Mouse (Mus musculus) liver, adult 2 months (tissue): ENCODE data around the gene 0610040J01Rik. TPM values are rescaled to one million over a fixed set of nuclear protein-coding genes. Genes with fewer than 3 reads are reported as not detected.

Experiments
- DNase-seq: peaks from one replicate; pipeline ENCODE4 v3.0.0-alpha.2; 2011; ENCODE audit warnings: low read depth, low spot score; ENCODE audit errors: extremely low read depth
- H3K27ac ChIP-seq: fragments of 200-500 bp; replicated peaks from 2 replicates; pipeline ENCODE4 v1.5.1; 2012; ENCODE audit warnings: low read depth, mild to moderate bottlenecking, control low read depth, inconsistent platforms, low read length; ENCODE audit not compliant: insufficient read depth
- H3K27me3 ChIP-seq: fragments of 200-500 bp; 2 replicates; pipeline ENCODE4 v1.6.1; 2012; ENCODE audit warnings: mild to moderate bottlenecking, moderate library complexity, low read length, inconsistent platforms; ENCODE audit not compliant: control insufficient read depth, insufficient read depth
- H3K36me3 ChIP-seq: fragments of 200-500 bp; 2 replicates; pipeline ENCODE4 v1.6.1; 2012; ENCODE audit warnings: low read length, inconsistent platforms; ENCODE audit not compliant: control insufficient read depth, insufficient read depth
- H3K4me1 ChIP-seq: fragments of 200-500 bp; 2 replicates; pipeline ENCODE4 v1.6.1; 2011; ENCODE audit warnings: low read length; ENCODE audit not compliant: control insufficient read depth, insufficient read depth
- H3K4me3 ChIP-seq: fragments of 200-500 bp; 2 replicates; pipeline ENCODE4 v1.5.1; 2011; ENCODE audit warnings: low read depth, mild to moderate bottlenecking, control low read depth, low read length, moderate library complexity; ENCODE audit not compliant: insufficient read depth
- H3K79me2 ChIP-seq: fragments of 200-500 bp; 2 replicates; pipeline ENCODE4 v1.6.1; 2012; ENCODE audit warnings: inconsistent platforms, mild to moderate bottlenecking, low read length, moderate library complexity; ENCODE audit not compliant: control insufficient read depth, insufficient read depth
- H3K9ac ChIP-seq: fragments of 200-500 bp; 2 replicates; pipeline ENCODE4 v1.6.1; 2012; ENCODE audit warnings: low read depth, mild to moderate bottlenecking, control low read depth, inconsistent platforms, low read length
- CTCF ChIP-seq: fragments of 200-500 bp; IDR thresholded peaks from 2 replicates; pipeline ENCODE4 v1.5.1; 2011; ENCODE audit warnings: low read depth, low read length, control low read depth
- POLR2A ChIP-seq: fragments of 200-500 bp; IDR thresholded peaks from 2 replicates; pipeline ENCODE4 v1.6.1; 2011; ENCODE audit warnings: low read length, control low read depth; ENCODE audit not compliant: insufficient read depth; ENCODE audit errors: extremely low read depth
- WGBS: fragments of 180-500 bp; shearing (Covaris S2); methylation state at CpG from one replicate; pipeline ENCODE4 v1.1.7; 2018; 5-methylcytosine and 5-hydroxymethylcytosine counted together
- polyA plus RNA-seq: library from polyadenylated mRNA; depleted of rRNA; stranded (reverse); fragments of >200 nt; gene quantifications from 2 replicates; pipeline ENCODE4 v1.2.3, GENCODE M21; 2012
- total RNA-seq: library from RNA; depleted of rRNA; stranded (reverse); fragments of >200 nt; gene quantifications from 2 replicates; pipeline ENCODE4 v1.2.3, GENCODE M21; 2014

0610040J01Rik gene
- total and polyA plus RNA-seq, 2 experiments, result 20.9 to 32.2 TPM

DNA sequence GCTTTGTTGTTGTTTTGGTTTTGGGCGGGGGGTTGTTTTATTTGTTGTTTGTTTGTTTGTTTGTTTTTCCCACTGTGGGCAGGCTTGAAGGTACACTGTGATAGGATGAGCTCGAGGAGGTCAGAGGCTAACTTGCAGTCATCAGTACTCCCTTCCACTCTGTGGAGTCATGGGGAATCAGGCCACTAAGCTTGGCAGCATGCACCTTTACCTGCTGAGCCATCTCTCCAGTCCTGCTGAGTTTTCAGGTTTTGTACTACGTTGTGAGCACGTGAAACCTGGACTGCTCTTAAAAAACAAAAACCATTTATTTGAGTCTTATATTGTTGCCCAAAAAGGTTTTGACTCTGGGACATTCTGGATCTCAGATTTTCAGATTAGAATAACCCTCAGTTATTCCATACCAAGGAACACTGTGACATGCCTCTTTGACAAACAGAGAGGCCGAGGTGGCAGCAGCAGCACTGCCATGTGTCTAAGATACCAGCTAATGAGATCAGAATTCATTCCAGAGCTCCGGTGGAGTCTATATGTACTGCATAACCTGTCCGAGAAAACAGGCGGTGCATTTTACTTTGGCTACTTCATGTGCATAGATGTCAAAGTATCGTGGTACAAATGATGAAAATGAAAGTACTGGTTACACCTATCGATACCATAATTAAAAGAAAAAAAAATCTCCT lies 104.4 kb downstream of the 0610040J01Rik start:
- Histone ChIP-seq H3K36me3 (0 out of 2 replicates have a peak, but pooled peaks cover 1% of the 10 kb centered on the region), H3K27ac (no peak overlapping the region), H3K9ac (no peak overlapping the region), H3K4me3 (no peak overlapping the region), H3K79me2 (no peaks in the 10 kb centered on the region), H3K27me3 (no peaks in the 10 kb centered on the region), H3K4me1 (no peaks in the 10 kb centered on the region)
- no peak for TF ChIP-seq POLR2A
- TF ChIP-seq CTCF, result no peak
- no peak for DNase-seq
- 94% methylated on average over 10 of the region's 10 CpGs for WGBS

DNA sequence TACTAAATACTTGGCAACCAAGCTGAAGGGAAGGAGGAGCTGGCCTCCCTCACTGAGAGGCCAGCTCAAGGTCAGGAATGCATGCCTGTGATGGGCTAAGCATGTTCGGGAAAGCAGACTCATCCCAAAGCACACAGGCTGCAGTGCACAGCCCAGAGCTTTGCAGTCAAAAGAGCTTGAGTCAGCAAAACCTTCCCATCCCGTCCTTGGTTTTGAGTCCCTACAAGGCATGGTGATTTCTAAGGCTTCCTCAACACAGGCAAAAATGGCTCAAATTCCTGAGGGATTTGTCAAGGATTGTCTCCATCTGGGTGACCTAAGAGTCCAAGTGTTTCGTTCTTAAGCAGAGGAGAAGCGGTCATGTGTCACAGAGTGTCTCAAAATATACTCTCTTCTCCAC lies 106.0 kb downstream of the 0610040J01Rik start:
- DNase-seq, result no peak
- peaks cover 3% of the 10 kb centered on the region; the same call in 1 of the 2 replicates for H3K36me3 ChIP-seq
- H3K4me3 ChIP-seq, result no peak overlapping the region
- no peaks in the 10 kb centered on the region for H3K79me2 ChIP-seq
- WGBS, result 79% methylated on average over 4 of the region's 4 CpGs
- H3K27me3 ChIP-seq, result no peaks in the 10 kb centered on the region
- peaks cover under 1% of the 10 kb centered on the region; the same call in 1 of the 2 replicates for H3K4me1 ChIP-seq
- TF ChIP-seq POLR2A, result no peak
- no peak for TF ChIP-seq CTCF
- no peak overlapping the region for H3K27ac ChIP-seq
- no peak overlapping the region for H3K9ac ChIP-seq

DNA sequence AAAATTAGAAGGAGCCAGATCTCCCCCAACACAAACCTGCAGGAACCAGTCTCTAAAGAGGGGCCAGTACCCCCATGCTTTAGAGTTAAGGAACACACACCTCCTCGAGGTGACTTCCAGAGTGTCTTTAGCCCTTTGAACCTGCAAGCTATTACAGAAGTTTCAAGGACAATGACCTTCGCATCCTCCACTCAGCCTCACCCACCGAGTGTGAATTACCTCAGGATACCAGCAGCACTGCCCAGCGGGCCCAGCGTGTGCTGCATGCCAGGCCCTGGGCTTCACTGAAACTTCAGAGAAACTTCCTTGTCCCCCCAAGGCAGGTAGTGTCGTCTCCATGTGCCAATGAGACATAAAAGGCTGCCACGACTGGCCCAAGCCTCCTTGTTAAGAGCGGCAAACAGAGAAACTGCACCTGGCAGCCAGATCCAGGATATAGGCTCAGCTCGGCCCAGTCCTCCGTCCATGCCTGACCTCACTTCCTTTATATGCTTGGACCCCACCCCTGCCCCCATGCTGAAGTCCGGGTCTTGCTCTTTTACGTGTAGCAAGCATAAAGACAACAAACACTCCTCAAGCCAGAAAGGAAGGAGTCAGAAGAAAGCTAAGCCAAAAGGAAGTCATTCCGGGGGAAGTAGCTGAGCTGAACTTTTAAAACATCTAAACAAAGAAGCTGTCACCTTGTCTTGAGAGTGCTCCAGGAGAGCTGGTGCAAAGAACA lies 111.3 kb downstream of the 0610040J01Rik start:
- no peak for DNase-seq
- no peaks in the 10 kb centered on the region for H3K27me3 ChIP-seq
- H3K79me2 ChIP-seq, result no peaks in the 10 kb centered on the region
- WGBS, result 67% methylated on average over 13 of the region's 13 CpGs
- H3K27ac ChIP-seq, result no peak overlapping the region
- peaks cover 3% of the 10 kb centered on the region; the same call in 1 of the 2 replicates for H3K4me1 ChIP-seq
- H3K36me3 ChIP-seq, result peaks cover 12% of the 10 kb centered on the region; the same call in 1 of the 2 replicates
- TF ChIP-seq CTCF (no peak), POLR2A (no peak)
- H3K9ac ChIP-seq, result no peak overlapping the region
- H3K4me3 ChIP-seq, result no peak overlapping the region

DNA sequence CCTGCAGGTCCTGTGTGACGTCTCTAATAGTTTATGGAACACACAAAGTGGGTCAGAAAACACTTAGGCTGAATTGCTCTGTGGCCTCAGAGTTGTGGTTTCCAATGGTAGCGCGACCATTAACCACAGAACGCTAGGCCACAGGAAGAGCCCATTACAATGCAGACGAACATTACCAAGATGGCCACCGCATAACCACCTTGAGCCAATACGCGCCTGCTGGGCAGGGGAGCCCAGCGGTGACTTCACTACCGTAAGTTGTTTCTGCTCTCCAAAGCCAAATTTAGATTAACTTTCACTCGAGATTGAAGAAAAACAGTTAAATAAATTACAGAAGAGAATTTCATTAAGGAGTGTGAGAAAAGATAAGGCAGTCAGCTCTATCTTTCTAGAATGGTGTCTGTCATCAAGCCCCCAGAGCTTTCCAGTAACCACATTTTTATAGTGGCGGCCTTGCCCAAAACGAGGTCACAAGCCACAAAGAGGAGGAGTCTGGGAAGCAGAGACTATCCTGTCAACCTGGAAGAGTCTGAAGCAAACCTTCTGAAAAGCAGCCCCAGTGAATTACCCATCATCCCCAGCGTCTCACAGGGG lies 113.0 kb downstream of the 0610040J01Rik start:
- 93% methylated on average over 14 of the region's 14 CpGs for WGBS
- Histone ChIP-seq H3K4me3 (no peak overlapping the region), H3K27ac (no peak overlapping the region), H3K36me3 (peaks cover 13% of the 10 kb centered on the region; the same call in 1 of the 2 replicates), H3K27me3 (no peaks in the 10 kb centered on the region), H3K79me2 (no peaks in the 10 kb centered on the region), H3K4me1 (peaks cover 5% of the 10 kb centered on the region; the same call in 1 of the 2 replicates), H3K9ac (no peak overlapping the region)
- TF ChIP-seq CTCF (no peak), POLR2A (no peak)
- DNase-seq, result no peak

DNA sequence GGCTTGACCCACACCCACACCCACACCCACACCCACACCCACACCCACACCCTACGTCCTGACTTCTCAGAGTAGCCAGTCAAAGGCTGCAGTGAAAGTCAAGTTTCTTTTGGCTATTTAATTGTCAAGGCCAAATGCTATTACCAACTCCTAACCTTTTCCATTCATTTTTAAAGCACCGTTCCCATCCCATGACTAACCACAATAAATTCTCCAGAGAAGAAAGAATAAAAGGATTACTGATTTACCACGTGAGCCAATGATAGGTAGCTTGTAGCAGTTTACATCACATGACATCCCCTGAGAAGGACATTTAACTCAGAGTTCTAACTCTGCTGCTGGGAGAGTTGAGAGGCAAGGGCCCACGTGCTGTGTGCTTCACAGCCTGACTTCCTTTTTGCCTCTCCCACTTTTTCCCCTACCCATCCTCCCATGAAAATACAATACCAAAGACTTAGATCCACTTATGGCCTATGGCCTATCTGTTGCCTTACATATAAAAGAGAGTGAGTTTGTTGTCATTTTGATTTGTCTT lies 118.7 kb downstream of the 0610040J01Rik start:
- Histone ChIP-seq H3K27ac (no peak overlapping the region), H3K4me1 (peaks cover 2% of the 10 kb centered on the region; the same call in 1 of the 2 replicates), H3K4me3 (no peak overlapping the region), H3K36me3 (peaks cover 13% of the 10 kb centered on the region; the same call in 1 of the 2 replicates), H3K9ac (no peak overlapping the region), H3K27me3 (no peaks in the 10 kb centered on the region), H3K79me2 (peaks cover 6% of the 10 kb centered on the region; the same call in 1 of the 2 replicates)
- DNase-seq, result no peak
- no peak for TF ChIP-seq POLR2A
- TF ChIP-seq CTCF, result no peak
- WGBS, result 88% methylated on average over 4 of the region's 4 CpGs
